Mouse (Mus musculus) T-helper 17 cell (primary cell): ENCODE measurements at regions not wholly inside any gene's neighbourhood (a gene's known extent, or its start where the extent isn't known, plus 50 kb on each side); places are given as distances from the start of the nearest gene placed in this dataset.
"Not testable (repeated sequence)": the region's sequence is repeated elsewhere in the genome, so short reads cannot be mapped to it uniquely, and the experiment has no call there.

Experiments used
- in situ Hi-C, 2 experiments: fragments of 300-600 bp; cut with MboI, MseI; formaldehyde crosslinking; loops; 1 replicate in 1 of 2; 2 replicates in 1 of 2; pipeline ENCODE4 v1.15.1; 2025; ENCODE audit warnings: high pct_unique_total_duplicates in 2 of 2

DNA sequence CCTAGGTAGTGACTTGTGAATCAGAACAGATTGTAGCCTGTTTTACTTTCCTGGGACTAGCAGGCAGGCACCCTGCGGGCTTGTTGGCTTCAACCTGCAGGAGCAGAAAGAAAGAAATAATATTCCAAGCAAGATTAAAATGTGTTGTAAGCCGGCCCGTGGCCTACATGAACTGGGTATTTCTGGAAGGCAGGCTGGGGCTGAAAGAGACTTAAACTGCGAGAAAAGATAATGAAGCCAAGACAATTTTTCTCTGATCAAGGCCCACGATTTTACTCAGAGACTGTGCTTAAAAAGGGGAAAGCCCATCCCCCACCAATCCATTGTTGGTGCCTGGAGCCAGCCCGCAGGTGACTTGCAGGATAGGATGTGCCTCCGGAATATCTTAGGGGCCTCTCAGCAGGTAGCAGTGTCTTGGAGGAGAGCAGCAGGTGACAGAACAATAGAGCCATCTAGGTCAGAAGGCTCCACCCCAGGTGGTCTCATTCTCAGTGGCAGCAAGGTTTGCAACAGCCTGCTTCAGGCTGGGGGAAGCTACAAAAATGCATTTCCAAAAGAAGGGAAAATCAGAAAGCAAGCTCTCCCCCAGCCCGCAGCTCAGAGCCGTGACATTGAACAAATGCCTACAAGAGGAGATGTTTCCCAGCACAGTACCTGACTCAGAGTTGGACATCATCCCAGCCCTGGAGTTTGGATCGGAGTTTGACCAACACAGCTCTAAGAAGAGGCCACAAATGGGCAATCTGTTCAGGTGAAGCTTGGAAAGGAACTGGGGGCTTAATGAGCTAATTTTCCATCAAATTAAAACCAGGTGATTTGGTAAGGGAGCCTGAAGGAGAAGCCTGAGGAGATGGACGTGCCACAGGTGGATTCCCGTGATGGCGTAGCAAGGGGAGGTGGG lies 121.4 kb upstream of the Slc1a3 start:
- in situ Hi-C loops, result no loop called here

DNA sequence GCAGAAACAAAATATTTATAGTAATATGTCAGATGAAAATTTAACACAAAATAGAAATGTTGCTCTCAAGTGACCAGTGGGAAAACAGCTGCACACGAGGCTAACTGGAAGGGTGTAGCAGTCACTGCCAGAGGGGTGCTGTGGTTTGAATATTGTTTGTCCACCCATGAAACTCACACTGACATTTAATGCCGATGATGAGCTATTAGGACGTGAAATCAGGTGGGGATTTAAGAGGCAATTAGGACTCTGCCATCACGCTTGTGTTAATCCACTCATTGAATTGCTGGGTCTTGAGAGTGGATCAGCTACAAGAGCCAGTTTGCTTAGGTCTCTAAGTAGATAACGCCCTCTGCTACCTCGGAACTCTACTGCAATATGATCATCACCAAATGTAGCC lies 114.3 kb upstream of the Slc1a3 start:
- in situ Hi-C loops, result no loop called here

DNA sequence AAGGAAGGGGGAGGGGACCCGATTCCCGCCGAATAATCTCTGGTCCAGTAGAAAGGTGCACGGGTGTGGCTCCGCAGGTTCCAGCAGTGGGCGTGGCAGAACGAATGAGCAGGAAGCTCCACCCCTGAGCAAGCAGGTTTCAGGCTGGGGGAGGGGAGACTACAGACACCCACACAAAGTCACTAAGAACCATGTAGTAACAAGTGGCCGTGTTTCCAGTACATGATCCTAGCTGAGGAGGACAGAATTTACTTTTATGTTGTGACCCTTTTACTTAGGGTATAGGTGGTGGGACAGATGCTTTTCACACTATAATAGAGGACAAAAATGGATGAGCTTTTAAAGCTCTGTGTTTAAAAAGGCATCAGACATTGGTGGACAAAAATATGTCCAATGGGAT lies 112.2 kb upstream of the Slc1a3 start:
- in situ Hi-C loops, result not testable (repeated sequence)

DNA sequence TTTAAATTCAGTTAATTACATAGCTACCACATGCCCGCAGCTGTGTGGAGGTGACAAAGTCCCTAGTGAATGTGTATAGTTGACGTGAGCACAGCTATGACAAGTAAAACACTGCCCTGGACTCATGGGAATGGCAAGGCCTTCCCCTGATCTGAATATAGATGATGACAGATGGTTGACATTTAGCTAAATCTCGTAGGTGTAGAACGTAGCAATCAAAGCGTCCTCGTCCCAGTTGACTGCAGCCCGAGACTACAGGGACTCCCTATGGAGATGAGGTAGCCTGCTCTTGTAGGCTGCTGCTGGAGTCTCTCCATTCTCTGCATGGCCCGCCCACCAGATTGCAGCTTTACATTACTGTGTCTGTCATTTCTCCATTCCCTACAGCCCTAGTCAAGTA lies 107.0 kb upstream of the Slc1a3 start:
- in situ Hi-C loops, result no loop called here

DNA sequence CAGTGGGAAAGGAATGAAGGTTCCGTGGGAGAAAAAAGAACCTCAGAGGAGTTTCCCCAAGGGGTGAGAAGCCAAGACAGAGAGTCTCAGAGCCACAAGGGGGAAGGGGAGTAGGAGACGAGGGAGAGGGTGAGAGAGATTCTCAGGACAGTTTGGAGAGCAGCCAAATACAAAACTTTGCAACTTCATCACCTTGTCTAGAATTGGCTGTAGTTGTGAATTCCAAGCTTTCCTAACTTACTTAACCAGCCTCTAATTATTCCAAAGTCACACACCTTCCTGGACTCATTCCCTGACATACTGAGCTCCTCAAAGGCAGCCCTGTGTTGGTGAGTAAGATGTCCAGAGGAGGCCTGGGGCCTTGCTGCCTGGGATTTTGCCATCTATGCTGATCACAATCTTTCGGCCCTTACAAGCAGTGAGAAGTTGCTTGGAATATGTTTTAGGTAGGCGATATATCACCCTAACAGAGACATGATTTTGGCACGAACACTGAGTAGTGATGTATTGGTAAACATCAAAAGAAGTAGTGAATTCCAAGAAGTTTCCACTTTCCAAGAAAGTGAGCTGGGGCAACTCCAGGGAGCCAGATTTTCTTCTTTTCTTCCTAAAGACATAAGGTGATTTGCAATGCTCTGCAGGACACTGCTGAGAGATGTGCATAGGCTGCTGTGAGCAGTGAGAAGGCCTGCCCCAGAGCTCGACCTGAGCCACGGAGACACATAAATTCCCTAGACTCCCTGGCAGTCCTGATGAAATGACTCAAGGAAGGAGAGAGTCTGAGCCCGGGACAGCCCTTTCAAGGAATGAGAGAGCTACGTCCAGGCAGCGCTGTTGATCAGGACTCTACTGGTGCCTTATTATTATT lies 106.2 kb upstream of the Slc1a3 start:
- in situ Hi-C loops, result no loop called here

DNA sequence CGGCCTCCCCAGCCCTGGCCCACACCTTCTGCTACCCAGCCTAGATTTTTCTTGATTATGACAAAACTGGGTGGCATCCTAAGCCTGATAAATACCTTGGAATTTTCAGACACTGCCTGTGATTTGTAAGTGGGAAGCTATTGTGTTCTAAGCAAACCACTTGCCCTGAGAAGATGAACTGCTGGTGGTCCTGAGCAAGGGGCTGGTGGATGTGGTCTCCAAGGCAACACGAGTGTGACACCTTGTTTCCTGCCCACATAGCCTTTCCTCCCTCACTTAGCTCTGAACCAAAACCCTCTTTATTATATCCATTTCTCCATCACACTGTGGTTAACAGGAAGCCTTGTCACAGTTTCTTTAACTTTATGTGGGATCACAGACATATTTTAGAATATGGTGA lies 105.4 kb upstream of the Slc1a3 start:
- in situ Hi-C loops, result no loop called here

DNA sequence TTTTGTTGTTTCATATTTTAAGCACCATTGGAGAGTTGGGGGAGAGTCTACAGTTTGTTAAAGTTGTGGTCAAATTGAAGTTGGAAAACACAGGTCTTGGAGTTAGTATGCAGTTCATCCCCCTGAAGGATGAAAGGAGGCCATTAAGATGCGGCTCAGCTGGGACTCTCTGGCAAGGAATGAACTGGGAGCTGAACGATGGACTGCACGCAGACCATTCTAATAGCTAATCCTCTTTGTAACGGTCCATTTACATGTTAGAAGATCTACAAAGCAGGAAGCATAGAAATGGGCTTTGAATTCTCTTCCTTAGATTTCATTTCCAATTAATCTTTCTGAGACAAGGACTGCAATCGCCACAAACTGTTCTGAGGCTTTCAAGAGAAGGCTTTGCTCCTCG lies 104.7 kb upstream of the Slc1a3 start:
- in situ Hi-C loops, result no loop called here

DNA sequence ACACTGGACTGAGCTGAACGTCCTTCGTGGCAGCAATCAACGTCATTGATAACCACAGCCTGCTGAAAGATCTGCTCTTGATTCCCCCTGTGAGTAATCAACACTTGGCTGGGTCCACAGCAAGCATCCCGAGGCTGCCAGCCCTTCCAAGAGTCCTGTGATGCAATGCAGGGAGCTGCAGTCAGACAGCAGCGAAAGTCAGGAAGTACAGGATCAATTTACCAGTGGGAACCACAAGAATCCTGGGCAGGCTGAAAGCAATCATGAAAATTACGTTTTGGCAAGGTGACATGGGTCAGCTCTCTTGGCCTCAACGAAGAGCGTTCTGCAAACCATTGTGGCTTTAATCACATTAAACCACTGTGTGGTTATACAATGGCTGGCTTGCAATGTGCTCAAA lies 95.8 kb upstream of the Slc1a3 start:
- in situ Hi-C loops, result no loop called here

DNA sequence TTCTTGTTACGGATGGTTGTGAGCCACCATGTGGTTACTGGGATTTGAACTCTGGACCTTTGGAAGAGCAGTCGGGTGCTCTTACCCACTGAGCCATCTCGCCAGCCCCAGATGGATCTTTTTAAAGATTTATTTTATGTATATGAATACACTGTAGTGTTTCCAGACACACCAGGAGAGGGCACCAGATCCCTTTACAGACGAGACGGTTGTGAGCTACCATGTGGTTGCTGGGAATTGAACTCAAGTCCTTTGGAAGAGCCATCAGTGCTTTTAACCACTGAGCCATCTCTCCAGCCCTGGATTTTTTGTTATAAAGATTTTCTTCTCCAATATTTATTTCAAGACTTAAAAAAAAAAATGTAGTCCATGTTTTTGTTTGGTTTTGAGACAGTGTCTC lies 95.0 kb upstream of the Slc1a3 start:
- in situ Hi-C loops, result not testable (repeated sequence)

DNA sequence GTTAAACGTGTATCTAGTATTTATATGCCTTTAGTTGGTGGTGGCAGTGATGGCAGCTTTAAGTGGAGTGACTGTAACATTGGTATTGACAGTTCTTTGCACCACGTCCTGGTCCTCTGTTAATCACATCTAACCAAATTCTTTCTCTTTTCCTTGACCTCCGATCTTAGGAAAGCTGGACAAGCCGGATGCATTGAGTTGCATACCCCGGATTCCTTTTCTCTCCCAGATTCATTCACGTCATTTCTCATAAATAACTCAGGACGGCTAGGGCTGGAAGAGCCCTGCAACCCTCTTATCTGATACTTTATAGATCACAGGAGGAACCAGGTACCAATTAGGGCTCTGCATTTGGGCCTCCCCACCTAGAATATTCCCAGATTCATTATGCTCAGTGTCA lies 91.5 kb upstream of the Slc1a3 start:
- in situ Hi-C loops, result loop anchor here in 1 of 2 experiments (5.0 kb wide), 1 partner anchor 35 kb away; no protein-coding TSS in a partner anchor

DNA sequence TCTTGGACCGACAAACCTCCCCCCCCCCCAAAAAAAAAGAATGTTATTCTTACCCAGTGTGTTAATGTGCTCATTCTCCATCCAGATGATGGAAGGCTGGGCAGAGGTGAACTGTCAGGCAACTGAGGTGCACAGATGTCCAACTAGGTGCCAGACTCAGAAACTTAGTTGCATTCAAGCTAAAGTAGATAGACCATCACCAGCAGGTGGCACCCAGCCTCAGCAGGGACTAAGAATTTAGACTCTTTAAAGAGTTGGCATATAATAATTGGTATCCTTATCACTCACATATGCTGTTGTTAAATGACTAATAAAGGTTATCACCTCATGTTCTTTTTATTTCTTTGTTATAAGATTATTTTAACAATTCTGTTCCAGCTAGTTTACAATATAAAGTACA lies 86.5 kb upstream of the Slc1a3 start:
- in situ Hi-C loops, result no loop called here

DNA sequence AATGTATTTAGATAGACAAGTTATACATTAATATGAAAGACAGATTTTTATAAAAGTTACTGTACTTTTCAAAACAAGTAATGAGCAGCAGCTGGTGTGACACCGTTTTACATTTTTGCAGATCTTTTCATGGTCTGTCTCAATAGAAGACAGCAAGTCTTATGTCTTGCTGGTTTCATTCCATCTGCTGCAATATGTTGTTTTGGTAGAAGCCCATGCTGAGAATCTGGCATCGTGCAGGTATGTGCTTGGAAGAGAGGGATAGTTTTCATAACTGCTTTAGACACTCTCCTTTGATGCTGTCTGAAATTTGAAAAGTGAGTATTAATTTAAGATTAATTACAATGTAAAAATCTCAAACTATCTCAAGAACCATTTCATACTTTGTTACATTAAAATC lies 81.5 kb upstream of the Slc1a3 start:
- in situ Hi-C loops, result no loop called here

DNA sequence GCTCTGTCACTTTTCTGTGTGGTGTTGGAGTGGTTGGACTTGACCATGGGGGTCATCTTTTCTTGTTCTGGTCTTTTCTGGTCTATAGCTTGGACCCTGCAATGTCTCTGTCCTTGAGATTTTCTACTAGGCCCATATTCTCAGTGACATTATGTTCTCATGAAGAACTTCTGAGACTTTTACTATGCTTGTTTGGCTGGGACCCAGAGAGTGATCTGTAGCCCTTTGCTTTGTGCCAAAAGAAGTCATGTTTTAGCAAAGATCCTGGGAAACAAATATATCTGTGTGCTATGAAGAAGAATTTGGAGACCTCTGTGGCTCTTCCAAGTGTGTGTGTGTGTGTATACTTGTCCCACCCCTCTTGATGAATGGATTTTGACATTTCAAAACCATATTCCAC lies 79.4 kb upstream of the Slc1a3 start:
- in situ Hi-C loops, result no loop called here

DNA sequence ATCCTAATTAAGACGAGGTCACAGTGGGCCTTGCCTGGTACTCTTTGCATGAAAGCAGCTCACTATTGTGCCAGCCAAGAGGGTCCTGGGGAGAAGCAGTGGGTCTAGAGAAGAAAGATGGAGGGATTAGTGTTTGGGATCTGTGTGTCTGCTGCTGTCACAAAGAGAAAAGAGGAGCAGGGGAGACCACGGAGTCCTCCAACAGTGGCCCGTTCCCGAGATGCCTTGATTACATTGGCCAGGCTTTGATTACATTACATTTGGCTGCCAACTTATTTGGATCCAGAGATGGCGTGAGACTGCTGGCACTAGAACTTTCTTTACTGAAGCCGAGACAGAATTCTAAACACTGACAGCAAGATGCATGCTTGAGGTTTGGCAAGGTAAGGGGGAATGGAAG lies 78.4 kb upstream of the Slc1a3 start:
- in situ Hi-C loops, result no loop called here

DNA sequence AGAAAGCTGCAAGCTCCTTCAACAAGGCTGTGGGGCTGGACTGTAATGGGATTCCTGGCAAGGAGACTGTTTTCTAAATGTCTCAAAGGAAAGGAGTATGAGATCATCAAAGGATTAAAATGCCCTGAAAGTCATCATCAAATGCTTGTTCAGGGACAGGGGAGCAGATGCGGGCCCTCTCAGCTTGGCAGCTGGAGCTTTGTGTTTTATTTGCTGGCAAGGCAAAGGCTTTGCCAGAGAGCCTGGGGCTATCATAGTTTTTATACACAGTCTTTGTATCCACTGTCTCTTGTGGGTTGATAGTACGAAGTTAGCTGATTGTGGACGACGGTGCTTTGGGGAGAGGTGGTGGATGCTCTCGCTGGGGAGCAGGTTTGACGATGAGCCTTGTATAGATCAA lies 75.0 kb upstream of the Slc1a3 start:
- in situ Hi-C loops, result no loop called here

DNA sequence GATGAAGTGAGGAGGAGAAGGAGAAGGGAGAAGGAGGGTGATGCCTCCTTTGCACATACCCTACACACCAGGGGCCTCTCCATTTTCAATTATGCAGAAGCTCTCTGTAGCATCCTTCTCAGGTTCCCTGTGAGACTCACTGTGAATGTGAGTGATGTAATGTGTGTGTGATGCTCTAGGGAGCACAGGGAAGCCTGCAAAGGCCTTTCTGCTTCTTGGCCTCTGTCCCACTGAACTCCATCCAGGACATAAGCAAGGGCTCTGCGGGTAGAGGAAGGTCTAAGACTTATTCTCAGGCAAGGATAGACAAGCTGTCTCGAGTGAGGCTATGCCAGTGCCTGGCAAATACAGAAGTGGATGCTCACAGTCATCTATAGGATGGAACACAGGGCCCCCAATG lies 73.0 kb upstream of the Slc1a3 start:
- in situ Hi-C loops, result no loop called here

DNA sequence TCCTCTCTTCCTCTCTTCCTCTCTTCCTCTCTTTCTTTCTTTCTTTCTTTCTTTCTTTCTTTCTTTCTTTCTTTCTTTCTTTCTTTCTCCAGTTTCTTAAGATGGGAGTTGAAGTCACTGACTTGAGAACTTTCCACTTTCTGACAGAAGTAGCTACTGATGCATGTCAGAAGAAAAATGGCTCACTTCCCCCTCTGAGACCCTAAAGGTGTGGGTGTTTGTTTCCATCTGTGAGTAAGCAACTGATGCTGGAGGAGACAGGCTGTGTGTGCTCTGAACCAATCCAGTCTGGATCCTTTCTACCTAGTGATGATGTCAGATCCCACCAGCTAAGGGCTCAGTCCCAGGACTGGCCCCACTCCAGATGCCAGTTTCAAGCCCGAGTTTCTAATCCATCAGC lies 72.5 kb upstream of the Slc1a3 start:
- in situ Hi-C loops, result no loop called here

DNA sequence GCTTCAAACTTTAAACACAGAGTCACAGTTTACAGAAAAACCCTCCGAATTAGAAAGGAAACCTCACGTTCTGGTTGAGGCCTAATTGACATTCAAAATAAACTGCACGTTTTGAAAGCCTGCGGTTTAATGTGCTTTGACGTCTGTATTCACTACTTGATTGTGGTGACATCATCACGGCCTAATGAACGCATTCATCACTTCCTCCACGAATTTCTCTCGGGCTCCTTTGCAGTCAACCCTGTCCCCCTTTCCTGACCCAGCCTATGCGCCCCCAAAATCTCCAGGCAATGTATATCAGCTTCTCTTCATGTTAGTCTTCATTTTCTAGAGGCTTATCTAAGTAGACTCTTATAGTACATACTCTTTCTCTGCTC lies 71.6 kb upstream of the Slc1a3 start:
- in situ Hi-C loops, result no loop called here

DNA sequence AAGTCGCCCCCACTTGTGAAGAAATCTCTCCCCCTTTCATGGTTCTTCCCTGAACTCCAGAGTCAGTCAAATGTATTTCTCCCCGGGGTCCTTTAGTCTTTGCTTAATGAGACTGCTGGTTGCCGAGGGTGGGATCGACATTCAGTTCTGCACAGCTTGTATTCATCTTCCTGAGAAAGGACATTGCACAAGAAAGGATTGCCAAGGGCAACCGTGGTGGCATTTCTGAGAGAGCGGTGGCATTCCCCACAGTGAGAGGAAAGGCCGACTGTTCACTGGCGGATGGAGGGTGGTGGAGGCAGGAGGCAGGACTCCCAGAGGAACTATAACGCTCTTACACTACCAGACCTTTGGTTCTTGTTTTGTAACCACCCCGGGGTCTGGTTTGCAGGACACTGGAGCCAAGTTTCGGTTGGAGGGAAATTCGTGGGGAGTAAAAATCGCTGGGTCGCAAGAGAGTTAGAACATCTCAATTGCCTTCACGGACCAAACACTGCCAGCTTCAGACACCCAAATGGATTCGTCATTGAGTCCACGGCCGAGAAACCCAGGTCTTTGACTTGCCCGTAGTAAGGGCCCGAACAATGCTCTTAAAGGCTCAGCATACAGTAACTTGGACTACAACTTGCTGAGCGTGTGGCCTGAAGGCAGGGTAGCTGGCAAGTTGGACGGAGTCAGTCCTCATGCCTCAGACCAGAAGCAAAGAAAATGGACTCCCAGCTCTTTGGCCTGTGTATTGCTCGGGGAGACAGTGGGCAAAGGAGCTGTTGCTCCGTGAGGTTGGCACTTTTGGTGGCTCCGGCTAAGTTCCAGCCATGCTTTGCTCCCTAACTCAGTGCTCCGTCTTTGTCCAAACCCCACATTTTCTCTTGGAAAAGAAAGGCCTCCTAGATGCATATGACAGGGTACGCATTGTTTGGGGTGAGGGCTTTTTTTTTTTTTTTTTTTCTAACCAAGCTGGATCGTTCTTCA lies 70.9 kb upstream of the Slc1a3 start:
- in situ Hi-C loops, result no loop called here

DNA sequence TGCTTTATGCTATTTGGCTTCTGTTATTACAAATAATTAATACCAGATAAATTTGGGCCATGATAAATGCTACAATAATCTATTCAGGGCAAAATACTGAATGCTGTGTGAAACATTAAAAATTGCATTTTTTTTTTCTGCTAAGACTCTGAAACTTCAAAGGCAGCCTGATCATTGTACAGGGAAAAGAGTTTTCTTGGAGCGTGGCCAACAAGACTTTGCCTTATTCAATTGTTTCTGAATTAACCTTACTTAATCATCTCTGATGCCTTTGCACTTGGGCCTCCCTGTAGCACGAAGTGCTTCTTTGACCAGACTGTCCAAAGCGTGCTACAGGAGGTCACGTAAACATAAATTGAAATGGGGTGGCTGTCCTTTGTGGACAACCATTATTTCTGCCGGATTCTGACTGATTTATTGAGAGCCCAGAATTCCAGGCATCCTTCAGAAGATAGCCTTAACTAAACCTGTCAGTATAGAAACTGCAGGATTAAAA lies 69.9 kb upstream of the Slc1a3 start:
- in situ Hi-C loops, result no loop called here
